Mouse (Mus musculus): Measurements from ENCODE around the gene 1600002K03Rik.
"Not testable (repeated sequence)": the region's sequence is repeated elsewhere in the genome, so short reads cannot be mapped to it uniquely, and the experiment has no call there.

Gene 1600002K03Rik

DNA sequence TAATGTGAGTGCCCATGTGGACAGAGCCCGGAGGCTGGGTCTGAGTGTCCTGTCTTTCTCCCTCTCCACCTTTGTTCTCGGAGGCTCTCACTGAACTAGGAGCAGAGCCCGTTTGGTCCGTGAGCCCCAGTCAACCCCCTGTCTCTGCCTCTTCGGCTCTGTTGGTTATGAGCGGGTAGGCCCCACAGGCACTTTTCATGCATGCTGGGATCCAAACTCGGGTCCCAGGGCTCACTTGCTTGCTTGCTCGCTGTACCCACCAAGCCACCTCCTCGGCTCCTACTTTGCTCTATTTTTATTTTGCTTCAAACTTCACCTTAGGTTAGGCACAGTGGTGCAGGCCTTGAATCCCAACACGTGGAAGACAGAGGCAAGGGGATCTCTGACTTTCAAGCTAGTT is 15.0 kb downstream of the 1600002K03Rik start:
- no peak for DNase-seq (ENCODE audit: low spot score in 2 of 2)

DNA sequence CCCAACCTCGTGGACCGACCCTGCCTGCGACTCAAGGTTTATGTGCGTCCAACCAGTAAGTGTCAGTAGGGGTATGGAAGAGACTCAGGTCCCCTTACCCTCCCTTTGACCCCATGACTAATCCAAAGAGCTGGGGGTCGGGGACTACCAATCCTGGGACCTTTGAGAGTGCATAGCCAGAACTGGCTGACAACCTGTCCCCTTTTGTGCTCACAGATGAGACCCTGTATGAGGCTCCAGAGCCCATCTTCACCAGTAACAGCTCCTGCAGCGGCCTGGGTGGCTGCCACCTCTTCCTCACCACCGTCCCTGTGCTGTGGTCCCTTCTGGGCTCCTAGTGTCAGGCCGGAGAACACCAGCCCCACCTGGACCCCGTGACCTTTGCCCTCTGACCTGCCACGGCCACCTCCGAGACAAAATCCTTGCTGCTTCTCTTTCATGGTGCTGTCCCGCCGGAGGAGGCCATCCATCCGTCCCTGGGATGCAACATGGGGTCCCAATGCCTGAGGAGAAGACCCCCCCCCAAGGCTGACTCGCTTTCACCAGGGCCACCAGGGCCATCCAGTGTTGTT is 15.8 kb downstream of the 1600002K03Rik start:
- no peak for DNase-seq (ENCODE audit: low spot score in 2 of 2)

- no peak for DNase-seq (ENCODE audit: low spot score in 2 of 2)
Observed at GRCm38 (mm10) chr10:80189999-80190398, 17.3 kb downstream of the 1600002K03Rik start.

- DNase-seq (ENCODE audit: low spot score in 2 of 2), result peak in 1 of 2 experiments; percentile 28
Observed at GRCm38 (mm10) chr10:80190491-80191051, 17.8 kb downstream of the 1600002K03Rik start.

- no peak for DNase-seq (ENCODE audit: low spot score in 2 of 2)
Observed at GRCm38 (mm10) chr10:80193976-80194375, 21.2 kb downstream of the 1600002K03Rik start.

- DNase-seq (ENCODE audit: low spot score in 2 of 2), result no peak
Observed at GRCm38 (mm10) chr10:80194441-80194840, 21.7 kb downstream of the 1600002K03Rik start.

- DNase-seq (ENCODE audit: low spot score in 2 of 2), result no peak
Observed at GRCm38 (mm10) chr10:80196167-80196566, 23.4 kb downstream of the 1600002K03Rik start.

GRCm38 (mm10) chr10:80196778-80197581 is 24.2 kb downstream of the 1600002K03Rik start:
- no peak for DNase-seq (ENCODE audit: low spot score in 2 of 2)

- peak; percentile 46 to 61 for DNase-seq (ENCODE audit: low spot score in 2 of 2)
Observed at GRCm38 (mm10) chr10:80199440-80200008, 26.8 kb downstream of the 1600002K03Rik start.

DNA sequence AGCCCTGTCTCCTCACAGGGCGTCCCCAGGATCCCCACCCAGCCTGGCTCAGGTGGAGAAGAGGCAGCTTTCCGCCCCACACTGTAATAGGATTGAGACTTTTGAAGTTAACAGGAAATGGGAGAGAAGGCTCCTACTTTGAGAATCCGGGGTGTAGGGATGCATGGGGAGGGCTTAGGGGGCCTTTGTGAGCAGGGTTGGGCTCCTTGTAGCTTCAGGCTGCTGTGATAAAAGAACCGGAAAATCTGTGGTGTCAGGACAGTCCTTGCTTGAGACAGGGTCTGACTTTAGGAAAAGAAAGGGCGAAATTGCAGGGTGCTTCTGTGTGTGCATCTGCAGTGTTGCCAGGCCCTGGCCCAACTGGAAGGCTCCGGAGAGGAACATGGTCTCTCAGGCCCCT is 27.7 kb downstream of the 1600002K03Rik start:
- no peak for DNase-seq (ENCODE audit: low spot score in 2 of 2)

- DNase-seq (ENCODE audit: low spot score in 2 of 2), result no peak
Observed at GRCm38 (mm10) chr10:80204055-80204454, 31.3 kb downstream of the 1600002K03Rik start.

DNA sequence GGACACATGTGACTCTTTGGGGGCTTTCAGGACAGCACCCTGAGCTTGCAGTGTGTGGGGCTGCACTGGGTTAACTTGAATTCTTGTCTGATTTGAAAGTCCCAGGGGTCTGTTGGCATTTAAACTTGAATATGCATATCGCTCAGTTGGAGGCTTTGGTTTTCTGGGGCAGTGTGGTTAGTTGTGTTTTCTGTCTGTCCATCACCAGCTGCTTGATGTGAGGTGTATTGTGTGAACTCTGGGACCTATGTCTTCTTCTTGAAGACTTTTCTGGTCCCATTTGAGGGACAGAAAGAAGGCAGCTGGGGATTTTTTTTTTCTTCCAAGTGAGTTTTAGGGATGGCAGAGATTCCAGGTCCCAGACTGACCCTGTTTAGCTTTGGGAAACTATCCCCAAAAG is 34.5 kb downstream of the 1600002K03Rik start:
- DNase-seq (ENCODE audit: low spot score in 2 of 2), result no peak

- no peak for DNase-seq (ENCODE audit: low spot score in 2 of 2)
Observed at GRCm38 (mm10) chr10:80207676-80208075, 34.9 kb downstream of the 1600002K03Rik start.

DNA sequence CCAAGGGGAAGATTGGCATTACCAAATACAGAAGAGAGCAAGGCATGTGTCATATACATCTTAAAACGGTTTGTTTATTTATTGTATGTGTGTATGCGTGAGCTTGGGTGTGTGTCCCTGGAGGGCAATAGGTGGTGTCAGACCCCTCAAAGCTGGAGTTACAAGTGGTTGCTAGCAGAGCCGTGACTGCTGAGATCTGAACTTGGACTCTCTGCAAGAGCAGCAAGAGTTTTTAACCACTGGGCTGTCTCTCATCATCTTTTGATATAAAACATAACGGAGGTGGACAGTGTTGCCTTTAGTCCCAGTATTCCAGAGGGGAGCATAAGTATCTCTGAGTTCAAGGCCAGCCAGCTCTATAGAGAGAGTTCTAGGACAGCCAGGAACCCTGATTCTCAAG is 35.5 kb downstream of the 1600002K03Rik start:
- DNase-seq (ENCODE audit: low spot score in 2 of 2), result no peak

GRCm38 (mm10) chr10:80208841-80209371 is 36.2 kb downstream of the 1600002K03Rik start:
- DNase-seq (ENCODE audit: low spot score in 2 of 2), result no peak

DNA sequence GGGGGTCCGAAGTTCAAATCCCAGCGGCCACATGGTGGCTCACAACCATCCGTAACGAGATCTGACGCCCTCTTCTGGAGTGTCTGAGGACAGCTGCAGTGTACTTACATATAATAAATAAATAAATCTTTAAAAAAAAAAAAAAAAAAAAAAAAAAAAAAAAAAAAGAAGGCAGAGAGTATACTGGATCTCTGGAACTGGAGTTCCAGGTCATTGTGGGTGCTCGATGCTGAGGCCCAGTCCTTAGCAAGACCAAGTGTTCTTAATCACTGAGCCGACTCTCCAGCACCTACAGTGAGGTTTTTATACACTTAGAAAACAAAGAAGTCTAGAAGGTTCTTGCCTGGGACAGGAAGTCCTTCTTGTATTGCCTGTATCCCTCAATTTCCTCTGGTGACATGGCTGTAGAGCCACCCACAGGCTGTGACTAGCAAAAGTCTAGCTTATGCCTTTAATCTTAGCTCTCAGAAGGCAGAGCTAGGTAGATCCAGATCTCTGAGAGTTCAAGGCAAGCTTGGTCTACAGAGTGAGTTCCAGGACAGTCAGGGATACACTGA is 38.9 kb downstream of the 1600002K03Rik start:
- DNase-seq (ENCODE audit: low spot score in 2 of 2), result not testable (repeated sequence)

- DNase-seq (ENCODE audit: low spot score in 2 of 2), result no peak
Observed at GRCm38 (mm10) chr10:80215048-80215772, 42.5 kb downstream of the 1600002K03Rik start.

GRCm38 (mm10) chr10:80220676-80221075 is 47.9 kb downstream of the 1600002K03Rik start:
- DNase-seq (ENCODE audit: low spot score in 2 of 2), result no peak

DNA sequence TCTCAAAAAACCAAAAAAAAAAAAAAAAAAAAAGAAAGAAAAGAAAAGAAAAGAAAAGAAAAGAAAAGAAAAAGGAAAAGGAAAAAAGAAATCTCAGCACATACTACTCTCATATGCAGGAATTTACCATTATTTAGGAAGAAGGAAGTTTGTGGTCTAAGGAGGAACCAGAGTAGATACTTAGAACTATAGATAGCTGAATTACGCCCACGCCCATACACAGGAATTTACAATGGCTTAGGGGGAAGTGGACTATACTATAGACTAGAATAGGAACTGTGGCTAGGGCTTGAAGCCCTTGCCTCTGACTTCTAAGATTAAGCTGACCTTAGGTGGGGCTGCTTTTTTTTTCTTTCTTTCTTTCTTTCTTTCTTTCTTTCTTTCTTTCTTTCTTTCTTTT is 50.4 kb downstream of the 1600002K03Rik start:
- DNase-seq (ENCODE audit: low spot score in 2 of 2), result not testable (repeated sequence)

Data from frontal cortex, postnatal 25 days (tissue).